Mouse (Mus musculus): ENCODE results near the gene Akap8.

DNA sequence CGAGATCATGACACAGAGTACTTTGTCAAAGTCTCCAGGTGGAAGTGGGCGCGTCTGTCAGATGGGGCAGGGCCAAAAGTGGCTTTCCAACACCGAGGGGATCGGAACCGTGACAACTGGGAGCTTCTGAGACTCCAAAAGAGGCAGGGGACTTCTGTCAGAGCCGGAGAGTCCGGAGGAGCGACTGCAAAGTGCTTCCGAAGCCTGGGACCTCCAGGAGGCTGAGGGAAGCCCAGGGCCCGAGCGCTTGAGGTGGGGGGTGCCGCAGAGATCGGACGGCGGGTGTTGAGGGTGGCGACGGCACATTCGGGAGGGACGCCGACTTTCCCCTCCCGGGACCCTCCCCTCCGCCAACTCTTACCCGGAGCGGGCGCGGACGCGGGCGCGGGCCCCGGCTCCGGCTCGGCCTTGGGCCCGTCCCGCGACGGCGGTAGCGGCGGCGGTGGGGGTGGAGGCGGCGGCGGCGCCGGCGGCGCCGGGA is 42.8 kb upstream of the Akap8 start:
- TF ChIP-seq CTCF (IDR thresholded peaks at IDR 0.05; ENCODE audit: control insufficient read depth, insufficient read depth, low read length) (no peak), POLR2A (IDR thresholded peaks at IDR 0.05; ENCODE audit: borderline replicate concordance, control insufficient read depth, low read depth, low read length) (no peak)

All from bone marrow, adult 2 months (tissue).